Mouse (Mus musculus) kidney, postnatal 25 days (tissue): ENCODE data around the gene Isl2.

Source experiments
- DNase-seq, 2 experiments: peaks; one replicate each; pipeline ENCODE4 v3.0.0; 2021; ENCODE audit warnings: mixed read lengths in 2 of 2

Isl2 gene

DNA sequence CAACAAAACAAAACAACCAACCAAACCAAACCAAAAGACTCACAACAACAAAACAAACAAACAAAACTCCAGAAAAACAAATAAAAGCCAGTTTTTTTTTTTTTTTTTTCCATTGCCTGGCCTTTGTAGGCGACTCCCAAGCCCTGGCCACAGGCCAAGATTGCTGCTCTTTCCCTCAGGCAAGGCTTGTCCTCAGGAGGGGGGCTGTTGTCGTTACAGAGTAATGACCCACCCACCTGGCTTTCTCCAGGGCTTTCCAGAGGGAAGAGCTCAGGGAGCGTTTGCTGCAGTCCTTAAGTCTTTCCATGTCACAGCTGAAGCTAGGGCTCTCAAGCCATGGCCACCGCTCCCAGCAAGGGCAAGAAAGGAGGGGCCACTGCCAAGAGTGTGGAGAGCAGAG lies at the start of gene Isl2:
TSS of gene Isl2 (plus strand) at position 296 of the 400 bp plus-strand sequence.
- peak; percentile 35 to 44 for DNase-seq

DNA sequence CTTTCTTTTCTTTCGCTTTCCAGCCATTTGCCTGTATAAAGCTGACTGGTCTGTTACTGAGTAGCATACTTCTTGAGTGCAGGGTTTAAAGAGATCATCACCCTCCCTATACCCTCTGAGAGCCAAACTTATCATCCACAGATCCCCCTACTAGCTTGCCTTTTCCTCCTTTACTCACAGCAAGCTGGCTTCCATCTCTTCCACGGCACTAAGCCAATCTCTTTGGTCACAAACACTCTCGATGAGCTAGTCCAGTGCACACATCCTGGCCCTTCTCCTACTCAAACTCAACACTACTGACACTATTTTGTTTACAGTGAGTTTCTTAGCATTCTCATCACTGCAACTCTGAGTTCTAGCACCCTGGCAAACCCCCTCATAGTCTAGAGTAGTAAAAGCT lies 30.6 kb upstream of the Isl2 start:
- DNase-seq = peak in 1 of 2 experiments; percentile 15

DNA sequence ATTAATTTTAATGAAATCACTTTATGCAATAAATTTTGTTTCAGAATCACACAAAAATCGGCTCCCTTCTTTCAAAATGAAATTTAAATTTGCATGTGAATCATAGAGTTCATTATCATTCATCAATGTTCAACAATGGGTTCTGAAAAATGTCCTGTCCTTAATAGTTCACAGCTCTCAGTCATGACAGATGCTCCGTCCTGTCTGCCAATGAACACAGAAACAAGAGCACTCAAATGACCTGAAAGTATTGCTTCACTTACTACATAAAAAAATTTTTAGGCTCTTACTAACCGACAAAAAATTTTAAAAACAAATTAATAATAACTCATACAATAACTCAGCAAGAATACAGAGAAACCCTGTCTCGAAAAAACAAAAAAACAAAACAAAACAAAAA lies 29.8 kb upstream of the Isl2 start:
- no peak for DNase-seq

DNA sequence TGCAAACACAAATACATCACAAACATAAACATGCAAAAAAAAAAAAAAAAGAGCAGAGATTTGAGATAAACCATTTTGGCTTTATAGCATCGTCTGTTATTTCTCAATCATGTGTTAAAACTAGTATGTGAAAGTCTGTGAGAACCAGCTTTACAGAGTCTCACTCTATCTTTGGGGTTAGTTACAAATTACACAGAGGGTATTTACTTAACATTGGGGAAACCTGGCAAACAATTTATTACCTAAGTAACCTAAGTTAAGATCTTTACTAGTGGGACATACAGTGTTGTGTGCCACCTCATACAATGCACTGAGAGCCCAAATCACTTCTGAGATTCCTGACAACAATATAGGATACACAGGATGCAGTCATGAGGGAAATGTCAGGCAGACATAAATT lies 28.7 kb upstream of the Isl2 start:
- no peak for DNase-seq

DNA sequence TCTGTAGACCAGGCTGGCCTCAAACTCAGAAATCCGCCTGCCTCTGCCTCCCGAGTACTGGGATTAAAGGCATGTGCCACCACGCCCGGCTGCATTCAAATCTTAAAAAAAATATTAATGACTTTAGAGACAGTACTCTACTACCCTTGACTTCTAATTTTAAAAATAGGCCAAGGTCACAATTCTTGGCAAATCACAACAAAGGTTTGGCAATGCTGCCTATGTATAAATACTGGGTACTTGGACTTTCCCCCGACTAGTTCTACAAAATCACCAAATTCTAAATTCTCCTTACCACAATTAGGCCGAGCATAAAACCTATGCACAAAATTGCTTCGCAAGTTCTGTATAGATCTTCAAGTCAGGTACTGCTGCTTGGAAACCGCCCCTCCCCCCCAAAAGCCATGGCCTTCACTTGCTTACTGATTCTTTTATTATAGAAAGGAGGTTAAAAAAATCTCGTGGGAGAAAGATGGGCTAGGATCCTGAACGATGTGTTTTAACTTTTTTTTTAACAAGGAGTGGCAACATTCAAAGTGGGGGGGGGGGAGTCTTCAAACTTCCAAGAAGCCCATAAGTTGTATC lies 27.7 kb upstream of the Isl2 start:
- peak in 1 of 2 experiments; percentile 53 for DNase-seq

DNA sequence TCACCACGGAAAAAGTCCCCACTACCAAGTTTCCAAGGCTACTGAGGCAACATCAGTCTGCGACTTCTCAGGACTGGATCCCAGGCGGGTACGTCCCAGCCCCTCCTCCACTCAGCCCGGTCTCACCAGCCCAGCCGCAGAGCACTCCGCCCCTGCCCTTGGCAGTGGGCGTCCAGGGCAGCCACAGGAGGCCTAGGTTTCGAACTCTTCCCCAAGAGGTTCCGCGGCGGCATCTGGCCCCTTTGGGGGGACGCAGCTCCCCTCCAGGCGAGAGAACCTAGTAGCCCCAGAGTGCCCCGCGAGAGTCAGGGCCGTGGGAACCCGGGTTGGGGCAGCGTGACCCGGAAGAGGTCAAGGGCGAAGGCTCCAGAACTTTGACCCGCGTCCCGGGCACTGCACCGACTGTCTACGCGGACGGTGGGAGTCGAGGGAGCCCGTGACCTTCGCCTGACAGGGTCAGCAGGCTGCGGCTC lies 26.9 kb upstream of the Isl2 start:
- peak; percentile 61 to 85 for DNase-seq

DNA sequence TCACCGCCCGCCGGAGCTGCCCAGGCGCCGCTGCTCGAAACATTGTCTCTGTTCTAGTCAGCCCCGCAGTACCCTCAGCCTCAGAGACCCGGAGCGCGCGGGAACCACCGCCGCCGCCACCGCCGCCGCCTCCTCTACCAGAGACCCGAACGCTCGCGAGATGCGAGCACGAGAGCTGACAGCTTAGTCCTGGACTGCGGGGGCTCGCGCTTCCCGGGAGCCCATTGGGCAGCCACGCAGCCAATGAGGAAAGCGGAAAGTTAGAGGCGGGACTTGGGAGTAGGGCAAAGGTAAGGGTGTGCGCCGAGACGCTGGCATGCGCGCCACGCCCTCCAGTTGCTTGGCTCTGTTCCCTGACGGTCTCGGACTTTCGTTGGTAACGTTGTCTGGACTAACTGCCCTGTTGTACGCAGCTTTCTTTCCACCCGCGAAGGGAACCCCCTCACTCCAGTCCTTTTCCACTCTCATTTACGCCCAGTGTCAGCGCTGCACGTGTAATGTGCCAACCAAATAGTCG lies 26.4 kb upstream of the Isl2 start, which contains the start of gene Etfa:
TSS of gene Etfa (minus strand) at position 217 of the 517 bp plus-strand sequence.
- peak; percentile 97 to 99 for DNase-seq

DNA sequence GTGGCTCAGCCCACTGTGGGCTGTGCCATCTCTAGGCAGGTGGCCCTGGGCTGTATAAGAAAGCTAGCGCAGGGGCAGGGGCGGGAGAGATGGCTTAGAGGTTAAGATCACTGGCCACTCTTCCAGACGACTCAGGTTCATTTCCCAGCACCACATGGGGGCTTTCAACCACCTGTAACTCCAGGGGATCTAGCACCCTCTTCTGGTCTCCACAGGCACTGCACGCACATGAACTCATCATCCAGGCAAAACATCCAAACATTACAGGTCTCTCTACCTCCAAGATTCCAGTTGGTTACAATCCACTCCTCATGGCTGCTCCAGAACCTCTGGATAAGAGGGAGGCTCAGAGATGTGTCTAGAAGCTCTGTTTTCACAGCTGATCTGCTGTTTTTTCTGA lies 12.8 kb upstream of the Isl2 start:
- peak in 1 of 2 experiments; percentile 29 for DNase-seq

DNA sequence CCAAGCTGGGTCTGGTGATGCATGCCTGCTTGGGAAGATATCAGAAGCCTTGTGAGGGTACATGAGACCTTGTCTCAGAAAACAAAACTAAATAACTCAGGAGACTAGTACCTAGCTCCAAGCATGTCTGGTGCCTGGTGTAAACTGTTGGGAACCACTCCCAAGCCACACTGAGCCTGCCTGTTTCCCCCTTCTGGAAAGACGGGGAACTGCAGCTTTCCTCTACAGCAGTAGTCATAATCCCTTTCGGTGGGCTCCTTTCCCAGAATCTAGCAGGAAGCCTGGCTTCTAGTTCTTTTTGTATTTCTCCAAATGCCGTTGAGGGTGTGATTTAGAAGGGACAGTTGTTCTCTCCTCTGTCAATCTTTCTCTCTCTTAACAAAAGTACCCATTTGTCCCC lies 2.6 kb upstream of the Isl2 start:
- peak; percentile 55 to 82 for DNase-seq

DNA sequence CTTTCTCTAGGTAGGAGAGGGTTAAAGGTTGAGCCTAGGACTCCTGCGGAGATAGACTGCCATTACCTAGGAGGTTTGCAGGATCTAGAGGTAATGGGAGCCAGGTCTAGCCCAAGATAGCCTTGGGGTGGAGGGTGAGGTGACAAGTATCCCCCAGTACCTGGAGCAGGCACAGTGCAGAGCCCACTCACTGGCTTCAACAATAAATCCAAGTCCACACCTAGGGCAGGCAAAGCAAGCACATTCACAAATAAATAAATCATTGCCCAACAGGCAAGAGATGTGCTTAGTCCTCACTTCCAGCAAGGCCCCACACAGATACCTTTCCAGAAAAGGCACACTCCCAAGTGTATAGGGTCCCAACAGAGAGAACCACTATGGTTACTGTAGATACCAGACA lies 534 bp downstream of the Isl2 start:
- no peak for DNase-seq

DNA sequence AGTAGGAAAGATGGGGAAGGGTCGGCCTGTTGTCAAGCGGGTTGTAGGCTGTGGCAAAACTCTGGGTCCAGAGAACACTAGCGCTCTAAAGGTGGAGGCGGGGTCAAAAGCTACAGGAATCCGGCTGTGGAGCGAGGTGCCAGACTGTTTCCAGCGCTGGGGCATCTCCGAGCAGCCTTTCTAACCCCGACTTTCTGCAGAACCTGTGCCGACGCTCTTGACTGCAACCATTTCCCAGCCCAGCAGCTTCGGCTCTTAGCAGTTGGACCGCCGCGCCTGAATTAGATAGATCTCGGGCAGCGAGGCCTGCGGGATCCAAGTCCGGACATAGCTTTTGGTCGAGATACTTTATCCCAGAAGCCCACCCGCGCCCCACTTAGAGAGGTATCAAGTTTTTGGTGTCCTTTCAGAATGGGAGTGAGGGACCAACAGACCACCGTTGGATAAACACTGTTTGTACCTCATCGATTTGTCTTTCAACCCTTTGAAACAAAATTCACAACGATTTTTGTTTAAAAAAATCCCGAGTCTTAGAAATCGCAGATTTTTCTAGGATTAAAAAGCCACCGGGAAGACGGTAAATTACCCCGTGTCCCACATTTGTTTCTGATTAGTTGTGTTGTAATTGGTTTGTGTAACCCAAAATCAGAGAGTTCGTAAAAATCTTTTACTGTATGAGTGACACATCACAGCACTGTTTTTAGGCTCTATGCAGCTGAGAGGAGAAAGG lies 1.4 kb downstream of the Isl2 start:
- DNase-seq = peak; percentile 29 to 39

DNA sequence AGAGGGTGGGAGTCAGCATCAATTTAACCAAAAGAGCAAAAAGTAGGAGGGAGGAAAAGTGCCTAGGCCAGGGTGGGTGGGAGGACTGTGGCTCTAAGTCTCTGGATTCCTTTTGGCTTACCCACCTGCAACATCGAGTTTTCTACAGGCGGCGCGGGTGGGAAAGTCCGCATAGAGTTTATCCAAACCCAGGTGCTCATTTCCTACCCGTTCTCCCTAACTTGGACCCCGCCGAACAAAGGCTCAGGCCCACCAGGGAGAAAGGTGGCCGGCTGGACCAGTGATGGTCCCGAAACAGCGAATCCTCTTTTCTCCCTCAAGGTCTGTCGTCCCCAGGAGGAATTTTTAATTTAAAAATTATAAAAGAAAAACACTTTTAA lies 1.9 kb downstream of the Isl2 start:
- DNase-seq = no peak

DNA sequence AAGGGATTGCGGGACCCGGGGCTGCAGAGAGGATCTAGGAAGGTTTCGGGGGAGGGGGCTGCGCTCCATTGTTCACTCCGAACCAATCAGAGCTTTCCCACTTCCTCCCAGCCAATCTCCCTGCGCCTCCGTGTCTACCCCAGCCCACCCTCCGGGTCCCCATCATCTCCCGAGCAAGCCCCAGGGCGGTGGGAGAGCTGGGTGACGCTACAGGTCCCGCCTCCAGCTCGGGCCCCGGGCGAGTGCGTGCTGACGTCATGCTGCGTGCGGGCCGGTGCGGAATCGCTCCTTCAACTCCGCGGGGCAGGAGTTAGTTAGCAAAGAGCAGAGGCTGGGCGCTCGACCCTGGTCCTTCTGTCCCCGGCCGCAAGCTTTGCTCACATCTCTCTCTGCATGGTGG lies 2.4 kb downstream of the Isl2 start:
- DNase-seq = peak; percentile 19 to 53

DNA sequence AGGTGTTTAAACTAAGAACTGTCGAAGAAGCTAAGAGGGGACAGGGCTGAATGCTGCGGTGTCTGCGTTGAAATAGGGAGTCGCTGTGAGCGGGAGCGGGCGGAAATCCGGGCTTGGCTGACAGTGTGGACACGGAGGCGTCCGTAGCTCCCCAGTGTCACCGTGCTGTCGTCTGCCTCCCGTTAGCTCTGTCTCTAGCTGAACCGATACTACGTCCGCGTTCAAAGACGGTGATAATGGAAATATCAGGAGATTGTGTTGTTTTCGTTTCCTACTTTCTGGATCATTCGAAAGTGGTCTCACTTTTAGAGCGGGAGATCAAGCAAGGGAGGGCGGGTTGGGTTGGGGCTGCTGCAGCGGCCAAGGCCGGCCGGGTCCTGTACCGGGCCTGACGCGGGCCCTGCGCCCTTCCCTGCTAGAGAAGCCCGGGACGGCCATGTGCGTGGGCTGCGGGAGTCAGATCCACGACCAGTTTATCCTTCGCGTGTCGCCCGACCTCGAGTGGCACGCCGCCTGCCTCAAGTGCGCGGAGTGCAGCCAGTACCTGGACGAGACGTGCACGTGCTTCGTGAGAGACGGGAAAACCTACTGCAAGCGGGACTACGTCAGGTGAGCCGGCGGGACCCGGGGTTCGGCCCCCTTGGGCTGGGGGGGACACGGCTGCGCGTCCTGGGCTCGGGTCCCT lies 3.4 kb downstream of the Isl2 start:
- DNase-seq = peak; percentile 44 to 51

DNA sequence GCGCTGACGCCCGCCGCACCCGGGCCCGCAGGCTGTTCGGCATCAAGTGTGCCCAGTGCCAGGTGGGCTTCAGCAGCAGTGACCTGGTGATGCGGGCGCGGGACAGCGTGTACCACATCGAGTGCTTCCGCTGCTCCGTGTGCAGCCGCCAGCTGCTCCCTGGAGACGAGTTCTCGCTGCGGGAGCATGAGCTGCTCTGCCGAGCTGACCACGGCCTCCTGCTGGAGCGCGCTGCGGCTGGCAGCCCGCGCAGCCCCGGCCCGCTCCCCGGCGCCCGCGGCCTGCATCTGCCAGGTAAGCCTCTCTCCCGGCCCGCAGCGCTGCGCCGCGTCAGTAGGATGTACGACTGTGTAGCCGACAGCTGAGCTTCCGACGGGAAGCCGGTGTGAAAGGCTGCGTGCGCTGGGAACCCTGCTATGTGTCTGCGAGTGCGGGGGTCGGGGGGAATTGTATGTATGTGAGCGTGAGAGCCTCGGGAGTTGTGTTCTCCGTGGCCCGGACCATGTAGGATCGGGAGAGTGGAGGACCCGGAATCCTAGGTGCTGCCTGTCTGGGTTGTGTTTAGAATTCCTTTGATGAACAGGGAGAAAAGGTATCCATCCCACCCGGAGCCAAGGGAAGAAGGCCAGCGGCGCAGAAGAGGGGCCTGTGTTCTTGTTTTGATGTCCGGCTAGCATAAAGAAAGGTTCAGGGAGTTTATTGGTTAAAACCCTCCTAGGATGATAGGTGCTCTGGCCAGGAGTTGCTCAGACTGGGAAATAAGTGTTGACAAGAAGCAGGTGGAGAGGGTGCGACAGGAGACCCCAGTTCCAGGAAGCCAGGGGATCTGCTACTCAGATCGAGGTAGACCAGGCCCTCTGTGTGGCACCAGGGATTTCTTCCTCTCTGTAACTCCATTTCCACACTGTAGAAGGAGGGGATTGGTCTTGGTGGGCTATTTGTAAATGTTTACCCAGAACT lies 4.2 kb downstream of the Isl2 start:
- DNase-seq = peak; percentile 9 to 35

DNA sequence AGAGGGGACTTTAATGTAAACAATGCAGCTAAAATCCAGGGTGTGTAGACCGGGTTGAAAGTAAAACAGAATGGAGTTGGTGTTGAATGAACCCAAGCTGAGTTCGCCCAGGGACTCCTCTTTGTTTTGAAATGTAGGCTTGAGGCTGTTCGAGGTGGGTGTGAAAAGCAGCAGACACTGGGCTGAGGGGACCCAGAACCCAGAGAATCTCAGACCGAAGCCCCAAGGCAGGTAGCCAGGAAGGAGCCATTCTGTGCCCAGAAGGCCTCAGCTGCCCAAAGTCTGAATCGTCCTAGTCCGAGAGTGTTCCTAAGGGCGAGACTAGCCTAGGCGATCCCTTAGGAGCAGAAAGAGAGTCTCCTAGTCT lies 4.8 kb downstream of the Isl2 start:
- DNase-seq = no peak

DNA sequence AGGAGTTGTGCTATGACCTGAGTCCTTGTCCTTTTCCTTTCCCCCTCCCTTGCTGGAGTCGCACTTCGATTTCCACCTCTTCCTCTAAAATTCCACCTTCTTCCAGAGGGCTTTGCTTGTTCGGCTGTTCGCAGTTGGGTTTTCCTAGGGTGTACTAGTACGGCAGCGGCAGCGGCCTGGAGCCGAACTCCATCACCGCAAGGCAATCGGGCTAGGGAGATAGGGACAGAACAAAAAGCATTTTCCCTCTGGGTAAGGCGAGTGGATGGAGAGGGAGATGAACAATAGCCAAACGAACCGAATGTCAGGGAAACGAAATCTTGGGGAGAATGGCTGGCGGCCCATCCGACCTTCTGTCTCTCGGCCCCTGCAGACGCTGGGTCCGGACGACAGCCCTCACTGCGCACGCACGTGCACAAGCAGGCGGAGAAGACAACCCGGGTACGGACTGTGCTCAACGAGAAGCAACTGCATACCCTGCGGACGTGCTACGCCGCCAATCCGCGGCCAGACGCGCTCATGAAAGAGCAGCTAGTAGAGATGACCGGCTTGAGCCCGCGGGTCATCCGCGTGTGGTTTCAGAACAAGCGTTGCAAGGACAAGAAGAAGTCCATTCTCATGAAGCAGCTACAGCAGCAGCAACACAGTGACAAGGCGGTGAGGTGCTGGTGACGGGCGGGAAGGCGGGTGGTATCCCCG lies 5.4 kb downstream of the Isl2 start:
- peak; percentile 29 to 49 for DNase-seq

DNA sequence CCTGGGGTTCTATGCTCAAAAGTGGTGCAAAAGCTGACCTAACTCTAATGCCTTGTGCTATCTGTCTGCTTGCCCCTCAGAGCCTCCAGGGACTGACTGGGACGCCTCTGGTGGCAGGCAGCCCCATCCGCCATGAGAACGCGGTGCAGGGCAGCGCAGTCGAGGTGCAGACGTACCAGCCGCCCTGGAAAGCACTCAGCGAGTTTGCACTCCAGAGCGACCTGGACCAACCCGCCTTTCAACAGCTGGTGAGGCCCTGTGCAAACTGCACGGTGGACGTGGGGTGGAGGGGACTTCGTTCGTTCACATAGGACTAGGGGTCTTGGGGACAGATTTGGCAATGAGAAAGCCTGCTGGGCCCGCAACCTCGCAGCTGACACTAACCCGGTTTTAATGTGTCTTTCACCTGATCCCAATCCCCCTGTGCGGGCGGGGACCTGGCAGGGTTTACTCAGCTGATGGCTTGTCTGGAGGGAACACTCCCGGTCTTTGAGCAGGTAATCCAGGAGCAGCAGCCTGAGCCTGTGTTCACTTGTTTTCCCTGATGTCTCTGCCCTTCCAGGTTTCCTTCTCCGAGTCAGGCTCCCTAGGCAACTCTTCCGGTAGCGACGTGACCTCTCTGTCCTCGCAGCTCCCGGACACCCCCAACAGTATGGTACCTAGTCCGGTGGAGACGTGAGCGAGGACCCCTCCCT lies 6.5 kb downstream of the Isl2 start:
- peak; percentile 18 to 42 for DNase-seq

DNA sequence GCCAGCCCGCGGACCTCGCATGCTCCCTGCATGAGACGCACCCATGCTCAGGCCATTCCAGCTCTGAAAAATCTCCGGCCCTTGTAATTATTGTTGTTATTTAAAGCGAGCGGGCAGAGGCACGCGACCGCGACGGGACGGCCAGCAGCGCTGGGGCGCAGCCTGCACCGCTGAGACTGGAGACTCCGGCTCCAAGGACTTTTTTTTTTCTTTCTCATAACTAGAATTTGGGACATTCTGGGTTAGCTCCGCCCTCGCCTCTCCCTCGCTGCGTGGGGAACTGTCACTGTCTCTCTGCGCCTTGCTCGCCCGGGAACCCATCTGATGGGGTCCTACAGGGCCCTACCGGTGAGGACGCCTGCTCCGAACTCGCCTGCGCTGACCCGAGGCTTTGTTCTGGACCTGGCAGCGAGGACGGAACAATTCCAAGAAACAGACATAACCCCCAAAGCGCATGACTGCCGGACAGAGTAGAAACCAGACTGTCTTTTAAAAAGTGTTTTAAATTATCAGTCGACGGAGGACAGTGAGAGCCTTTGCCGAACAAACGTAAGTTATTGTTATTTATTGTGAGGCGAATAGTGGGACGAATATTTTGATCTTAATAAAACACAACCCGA lies 7.2 kb downstream of the Isl2 start:
- DNase-seq = peak; percentile 7 to 41

DNA sequence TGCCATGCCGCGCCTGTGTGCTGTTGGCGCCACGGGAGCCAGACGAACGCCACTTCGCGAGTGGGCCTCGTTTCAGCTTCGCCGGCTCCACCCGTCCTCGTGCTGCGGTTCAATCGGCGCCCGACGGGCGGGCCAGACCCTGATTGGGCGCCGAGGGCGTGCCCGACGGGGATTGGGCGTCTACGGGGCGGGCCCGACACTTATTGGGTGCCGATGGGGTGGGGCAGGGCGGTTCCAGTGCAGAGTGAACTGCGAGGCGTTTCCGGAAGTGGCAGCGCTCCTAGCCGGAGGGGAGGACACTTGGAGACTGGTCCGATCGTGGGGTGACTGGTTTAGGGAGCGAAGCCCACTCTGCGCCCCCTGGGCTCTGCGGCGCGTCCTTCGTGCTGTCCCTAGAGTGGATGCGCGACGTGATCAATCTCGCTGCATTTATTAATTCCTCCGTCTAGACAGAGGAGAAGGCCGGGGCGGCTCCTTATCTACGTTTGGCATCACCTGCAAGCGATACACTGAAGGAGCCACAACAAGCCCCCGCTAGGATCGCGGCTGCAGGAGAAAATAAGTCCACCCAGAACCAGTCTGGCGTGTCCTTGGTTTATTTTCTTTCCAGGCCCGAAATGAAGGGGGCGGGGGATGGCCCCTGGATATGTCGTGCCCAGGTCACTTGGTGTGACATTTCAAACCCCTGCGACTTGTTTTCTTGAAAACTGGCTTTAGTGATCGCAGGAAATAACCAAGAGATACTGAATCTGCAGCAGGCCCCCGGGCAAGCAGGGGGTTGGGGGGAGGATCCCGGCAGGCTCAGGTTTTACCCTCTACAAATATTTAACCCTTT lies 7.9 kb downstream of the Isl2 start:
- peak; percentile 48 to 77 for DNase-seq
